Mouse (Mus musculus) NIH3T3 (cell line): Measurements from ENCODE around the gene Fer1l5.

Experiments used
- DNase-seq: peaks from one replicate; pipeline ENCODE4 v3.0.0-alpha.2; 2012; ENCODE audit warnings: low read depth

Gene Fer1l5

GRCm38 (mm10) chr1:36371934-36372845, at the start of gene Fer1l5:
TSS of gene Fer1l5 (plus strand) at chr1:36372291.
- DNase-seq: peak; percentile 50

GRCm38 (mm10) chr1:36323076-36323475, 49.0 kb upstream of the Fer1l5 start:
- no peak for DNase-seq

- peak; percentile 79 for DNase-seq
Observed at GRCm38 (mm10) chr1:36323746-36324448, 48.2 kb upstream of the Fer1l5 start.

GRCm38 (mm10) chr1:36325900-36326321, 46.2 kb upstream of the Fer1l5 start:
- peak; percentile 80 for DNase-seq

- DNase-seq: no peak
Observed at GRCm38 (mm10) chr1:36326815-36327214, 45.3 kb upstream of the Fer1l5 start.

- DNase-seq: no peak
Observed at GRCm38 (mm10) chr1:36331743-36332142, 40.3 kb upstream of the Fer1l5 start.

GRCm38 (mm10) chr1:36332955-36333887, 38.9 kb upstream of the Fer1l5 start:
- no peak for DNase-seq

- no peak for DNase-seq
Observed at GRCm38 (mm10) chr1:36342547-36342946, 29.5 kb upstream of the Fer1l5 start.

- DNase-seq: no peak
Observed at GRCm38 (mm10) chr1:36352351-36352750, 19.7 kb upstream of the Fer1l5 start.

- no peak for DNase-seq
Observed at GRCm38 (mm10) chr1:36356955-36357695, 15.0 kb upstream of the Fer1l5 start.

GRCm38 (mm10) chr1:36367698-36368097, 4.4 kb upstream of the Fer1l5 start:
- no peak for DNase-seq

GRCm38 (mm10) chr1:36368112-36368968, 3.8 kb upstream of the Fer1l5 start:
- DNase-seq: peak; percentile 74

- peak; percentile 95 for DNase-seq
Observed at GRCm38 (mm10) chr1:36368969-36369645, 3.0 kb upstream of the Fer1l5 start, which contains the start of gene Kansl3. TSS of gene Kansl3 (minus strand) at chr1:36369181.

GRCm38 (mm10) chr1:36370918-36371317, 1.2 kb upstream of the Fer1l5 start:
- DNase-seq: peak; percentile 47

GRCm38 (mm10) chr1:36378880-36379279, 6.8 kb downstream of the Fer1l5 start:
- no peak for DNase-seq

- DNase-seq: no peak
Observed at GRCm38 (mm10) chr1:36379582-36379981, 7.5 kb downstream of the Fer1l5 start.

- no peak for DNase-seq
Observed at GRCm38 (mm10) chr1:36397041-36397440, 24.9 kb downstream of the Fer1l5 start.

- no peak for DNase-seq
Observed at GRCm38 (mm10) chr1:36401509-36401908, 29.4 kb downstream of the Fer1l5 start.

GRCm38 (mm10) chr1:36404531-36404930, 32.4 kb downstream of the Fer1l5 start:
- no peak for DNase-seq

- no peak for DNase-seq
Observed at GRCm38 (mm10) chr1:36429511-36429910, 57.4 kb downstream of the Fer1l5 start.
